Mouse (Mus musculus): ENCODE measurements around the gene Atg16l2.

The Atg16l2 gene

GRCm38 (mm10) chr7:101336686-101337085, 34.6 kb upstream of the Atg16l2 start:
- no peaks in the 10 kb centered on the region; the same call in 1 of the 2 replicates for H3K27me3 ChIP-seq (ENCODE audit: insufficient read depth, low read length)
- H3K36me3 ChIP-seq (ENCODE audit: insufficient read depth, low read length), result no peaks in the 10 kb centered on the region
- H3K4me3 ChIP-seq (replicated peaks; ENCODE audit: low read length), result no peak overlapping the region

GRCm38 (mm10) chr7:101335228-101335627, 33.2 kb upstream of the Atg16l2 start:
- TF ChIP-seq NANOG (IDR thresholded peaks at IDR 0.05; ENCODE audit: borderline replicate concordance, low read length) (no peak), CTCF (conservative IDR thresholded peaks at IDR 0.05; ENCODE audit: low read length) (no peak), POU5F1 (IDR thresholded peaks at IDR 0.05; ENCODE audit: borderline replicate concordance, low read length) (no peak)
- Histone ChIP-seq H3K4me3 (replicated peaks; ENCODE audit: low read length) (no peak overlapping the region), H3K27me3 (ENCODE audit: insufficient read depth, low read length) (peaks cover 10% of the 10 kb centered on the region), H3K9me3 (ENCODE audit: low read length) (peaks cover 21% of the 10 kb centered on the region), H3K4me1 (replicated peaks; ENCODE audit: low read depth, low read length) (peaks cover 7% of the 10 kb centered on the region; the same call in 1 of the 2 replicates), H3K36me3 (ENCODE audit: insufficient read depth, low read length) (no peaks in the 10 kb centered on the region)

More at GRCm38 (mm10) chr7:101336686-101337085, 34.6 kb upstream of the Atg16l2 start:
- Histone ChIP-seq H3K9me3 (ENCODE audit: low read length) (peaks cover 21% of the 10 kb centered on the region), H3K4me1 (replicated peaks; ENCODE audit: low read depth, low read length) (peaks cover 11% of the 10 kb centered on the region)
- TF ChIP-seq CTCF (conservative IDR thresholded peaks at IDR 0.05; ENCODE audit: low read length) (no peak), POU5F1 (IDR thresholded peaks at IDR 0.05; ENCODE audit: borderline replicate concordance, low read length) (no peak), NANOG (IDR thresholded peaks at IDR 0.05; ENCODE audit: borderline replicate concordance, low read length) (no peak)

GRCm38 (mm10) chr7:101332045-101332831, 30.2 kb upstream of the Atg16l2 start:
- H3K4me3 ChIP-seq (replicated peaks; ENCODE audit: low read length), result no peak overlapping the region
- peaks cover 6% of the 10 kb centered on the region; the same call in 1 of the 2 replicates for H3K4me1 ChIP-seq (replicated peaks; ENCODE audit: low read depth, low read length)
- peaks cover 21% of the 10 kb centered on the region for H3K9me3 ChIP-seq (ENCODE audit: low read length)
- H3K36me3 ChIP-seq (ENCODE audit: insufficient read depth, low read length), result no peaks in the 10 kb centered on the region
- peaks cover 20% of the 10 kb centered on the region for H3K27me3 ChIP-seq (ENCODE audit: insufficient read depth, low read length)
- TF ChIP-seq NANOG (IDR thresholded peaks at IDR 0.05; ENCODE audit: borderline replicate concordance, low read length), result no peak
- no peak for TF ChIP-seq CTCF (conservative IDR thresholded peaks at IDR 0.05; ENCODE audit: low read length)
- TF ChIP-seq POU5F1 (IDR thresholded peaks at IDR 0.05; ENCODE audit: borderline replicate concordance, low read length), result no peak

- TF ChIP-seq POU5F1 (IDR thresholded peaks at IDR 0.05; ENCODE audit: borderline replicate concordance, low read length) (no peak), CTCF (conservative IDR thresholded peaks at IDR 0.05; ENCODE audit: low read length) (no peak), NANOG (IDR thresholded peaks at IDR 0.05; ENCODE audit: borderline replicate concordance, low read length) (no peak)
- Histone ChIP-seq H3K4me1 (replicated peaks; ENCODE audit: low read depth, low read length) (peaks cover 6% of the 10 kb centered on the region; the same call in 1 of the 2 replicates), H3K36me3 (ENCODE audit: insufficient read depth, low read length) (no peaks in the 10 kb centered on the region), H3K4me3 (replicated peaks; ENCODE audit: low read length) (no peak overlapping the region), H3K9me3 (ENCODE audit: low read length) (peaks cover 12% of the 10 kb centered on the region), H3K27me3 (ENCODE audit: insufficient read depth, low read length) (peaks cover 27% of the 10 kb centered on the region)
Measured at GRCm38 (mm10) chr7:101330841-101331173, 28.8 kb upstream of the Atg16l2 start.

GRCm38 (mm10) chr7:101330074-101330840, 28.2 kb upstream of the Atg16l2 start:
- Histone ChIP-seq H3K9me3 (ENCODE audit: low read length) (peaks cover 7% of the 10 kb centered on the region), H3K27me3 (ENCODE audit: insufficient read depth, low read length) (peaks cover 28% of the 10 kb centered on the region), H3K4me3 (replicated peaks; ENCODE audit: low read length) (no peak overlapping the region), H3K4me1 (replicated peaks; ENCODE audit: low read depth, low read length) (peaks cover 6% of the 10 kb centered on the region; the same call in 1 of the 2 replicates), H3K36me3 (ENCODE audit: insufficient read depth, low read length) (no peaks in the 10 kb centered on the region)
- TF ChIP-seq NANOG (IDR thresholded peaks at IDR 0.05; ENCODE audit: borderline replicate concordance, low read length), result no peak
- TF ChIP-seq POU5F1 (IDR thresholded peaks at IDR 0.05; ENCODE audit: borderline replicate concordance, low read length), result no peak
- TF ChIP-seq CTCF (conservative IDR thresholded peaks at IDR 0.05; ENCODE audit: low read length), result no peak

GRCm38 (mm10) chr7:101329606-101330005, 27.6 kb upstream of the Atg16l2 start:
- peaks cover 7% of the 10 kb centered on the region; the same call in 1 of the 2 replicates for H3K4me1 ChIP-seq (replicated peaks; ENCODE audit: low read depth, low read length)
- H3K9me3 ChIP-seq (ENCODE audit: low read length), result peaks cover under 1% of the 10 kb centered on the region; the same call in 1 of the 2 replicates
- H3K4me3 ChIP-seq (replicated peaks; ENCODE audit: low read length), result no peak overlapping the region
- no peaks in the 10 kb centered on the region for H3K36me3 ChIP-seq (ENCODE audit: insufficient read depth, low read length)
- peaks cover 35% of the 10 kb centered on the region for H3K27me3 ChIP-seq (ENCODE audit: insufficient read depth, low read length)
- TF ChIP-seq NANOG (IDR thresholded peaks at IDR 0.05; ENCODE audit: borderline replicate concordance, low read length), result no peak
- TF ChIP-seq POU5F1 (IDR thresholded peaks at IDR 0.05; ENCODE audit: borderline replicate concordance, low read length), result no peak

GRCm38 (mm10) chr7:101328621-101329158, 26.6 kb upstream of the Atg16l2 start:
- peaks cover 43% of the 10 kb centered on the region for H3K27me3 ChIP-seq (ENCODE audit: insufficient read depth, low read length)
- no peak overlapping the region for H3K4me3 ChIP-seq (replicated peaks; ENCODE audit: low read length)
- H3K4me1 ChIP-seq (replicated peaks; ENCODE audit: low read depth, low read length), result peaks cover 9% of the 10 kb centered on the region; the same call in 1 of the 2 replicates
- no peaks in the 10 kb centered on the region for H3K36me3 ChIP-seq (ENCODE audit: insufficient read depth, low read length)
- TF ChIP-seq NANOG (IDR thresholded peaks at IDR 0.05; ENCODE audit: borderline replicate concordance, low read length), result no peak
- TF ChIP-seq POU5F1 (IDR thresholded peaks at IDR 0.05; ENCODE audit: borderline replicate concordance, low read length), result no peak
- no peak for TF ChIP-seq CTCF (conservative IDR thresholded peaks at IDR 0.05; ENCODE audit: low read length)
- no peaks in the 10 kb centered on the region for H3K9me3 ChIP-seq (ENCODE audit: low read length)

GRCm38 (mm10) chr7:101327786-101328185, 25.7 kb upstream of the Atg16l2 start:
- peaks cover 13% of the 10 kb centered on the region; the same call in 1 of the 2 replicates for H3K4me1 ChIP-seq (replicated peaks; ENCODE audit: low read depth, low read length)
- no peaks in the 10 kb centered on the region for H3K9me3 ChIP-seq (ENCODE audit: low read length)
- no peak overlapping the region for H3K4me3 ChIP-seq (replicated peaks; ENCODE audit: low read length)
- peaks cover 51% of the 10 kb centered on the region for H3K27me3 ChIP-seq (ENCODE audit: insufficient read depth, low read length)
- no peaks in the 10 kb centered on the region for H3K36me3 ChIP-seq (ENCODE audit: insufficient read depth, low read length)
- TF ChIP-seq NANOG (IDR thresholded peaks at IDR 0.05; ENCODE audit: borderline replicate concordance, low read length), result no peak
- no peak for TF ChIP-seq CTCF (conservative IDR thresholded peaks at IDR 0.05; ENCODE audit: low read length)
- no peak for TF ChIP-seq POU5F1 (IDR thresholded peaks at IDR 0.05; ENCODE audit: borderline replicate concordance, low read length)
